Mouse (Mus musculus): ENCODE results near the gene Zc3h18. TPM values are rescaled to one million over a fixed set of nuclear protein-coding genes. Genes with fewer than 3 reads are reported as not detected.

The Zc3h18 gene
- polyA plus RNA-seq, 1 experiment from 2014 or later = 20.2 TPM

DNA sequence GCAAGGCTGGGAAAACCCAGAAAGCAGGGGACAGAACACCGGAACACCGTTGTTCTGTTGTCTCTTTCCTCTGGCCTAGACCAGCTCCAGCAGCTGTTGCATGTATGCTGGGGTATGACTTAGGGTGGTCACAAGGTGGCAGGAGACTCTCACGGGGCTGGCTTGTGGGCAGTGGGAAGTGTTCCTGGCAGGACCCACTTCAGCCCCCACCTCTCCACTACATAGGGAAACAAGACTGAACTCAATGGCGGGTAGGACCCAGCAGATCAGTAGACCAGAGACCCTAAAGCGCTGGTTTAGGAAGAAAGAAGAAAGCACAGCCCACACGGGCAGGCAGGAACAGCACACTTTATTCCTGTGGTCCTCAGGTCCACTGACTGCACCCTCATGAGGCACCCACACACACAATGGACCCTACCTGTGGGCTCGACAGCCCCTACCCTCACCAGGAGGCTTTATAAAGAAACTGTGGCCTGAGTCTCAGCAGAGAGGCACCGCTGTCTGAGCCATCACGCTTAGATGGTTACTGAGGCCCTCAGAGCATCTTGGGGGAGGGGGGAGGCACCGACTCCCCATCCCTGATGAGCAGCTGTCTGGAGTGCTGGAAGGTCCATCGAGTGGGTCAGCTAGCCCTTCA lies 57.0 kb downstream of the Zc3h18 start:
- Histone ChIP-seq H3K4me1 (ENCODE audit: insufficient read depth, low read depth, low read length) (peaks cover 6% of the 10 kb centered on the region), H3K27me3 (replicated peaks; ENCODE audit: insufficient read depth, low read length) (no peaks in the 10 kb centered on the region), H3K27ac (ENCODE audit: low read length) (peak overlapping the region; percentile 82; the same call in 1 of the 2 replicates), H3K36me3 (ENCODE audit: insufficient read depth, low read length) (no peaks in the 10 kb centered on the region), H3K4me3 (ENCODE audit: low read depth, low read length) (peak overlapping the region; percentile 61; the same call in 1 of the 2 replicates), H3K4me2 (replicated peaks; ENCODE audit: low read depth, low read length) (peak overlapping the region; percentile 81), H3K9ac (replicated peaks; ENCODE audit: low read depth) (no peak overlapping the region), H3K9me3 (ENCODE audit: low read length) (no peaks in the 10 kb centered on the region)
- WGBS = 50% methylated on average over 11 of the region's 11 CpGs
- DNase-seq (ENCODE audit: low spot score) (no peak), ATAC-seq (peak; percentile 45)
- TF ChIP-seq EP300 (IDR thresholded peaks at IDR 0.05) (no peak), CTCF (IDR thresholded peaks at IDR 0.05) (peak; percentile 64)

DNA sequence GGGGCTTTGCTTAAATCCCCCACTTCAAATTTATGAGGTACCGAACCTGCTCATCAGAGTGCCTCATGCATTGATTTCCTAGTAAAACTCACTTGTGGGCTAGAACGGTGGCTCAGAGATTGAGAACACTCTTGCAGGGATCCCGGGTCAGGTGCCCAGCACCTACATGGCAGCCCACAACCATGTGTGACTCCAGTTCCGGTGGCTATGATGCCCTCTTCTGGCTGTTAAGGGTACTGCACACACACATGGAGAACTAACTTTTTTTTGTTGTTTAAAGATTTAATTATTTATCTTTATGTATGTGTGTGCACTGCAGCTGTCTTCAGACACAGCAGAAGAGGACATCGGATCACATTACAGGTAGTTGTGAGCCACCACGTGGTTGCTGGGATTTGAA lies 59.0 kb downstream of the Zc3h18 start:
- H3K36me3 ChIP-seq (ENCODE audit: insufficient read depth, low read length) = no peaks in the 10 kb centered on the region
- TF ChIP-seq EP300 (IDR thresholded peaks at IDR 0.05) (no peak), CTCF (IDR thresholded peaks at IDR 0.05) (peak; percentile 57)
- peaks cover 6% of the 10 kb centered on the region for H3K4me1 ChIP-seq (ENCODE audit: insufficient read depth, low read depth, low read length)
- H3K27me3 ChIP-seq (replicated peaks; ENCODE audit: insufficient read depth, low read length) = no peaks in the 10 kb centered on the region
- H3K27ac ChIP-seq (ENCODE audit: low read length) = no peak overlapping the region
- WGBS = 91% methylated on average over 6 of the region's 6 CpGs
- H3K4me2 ChIP-seq (replicated peaks; ENCODE audit: low read depth, low read length) = no peak overlapping the region
- H3K4me3 ChIP-seq (ENCODE audit: low read depth, low read length) = no peak overlapping the region
- H3K9ac ChIP-seq (replicated peaks; ENCODE audit: low read depth) = no peak overlapping the region
- no peak for DNase-seq (ENCODE audit: low spot score)
- no peaks in the 10 kb centered on the region for H3K9me3 ChIP-seq (ENCODE audit: low read length)
- no peak for ATAC-seq

DNA sequence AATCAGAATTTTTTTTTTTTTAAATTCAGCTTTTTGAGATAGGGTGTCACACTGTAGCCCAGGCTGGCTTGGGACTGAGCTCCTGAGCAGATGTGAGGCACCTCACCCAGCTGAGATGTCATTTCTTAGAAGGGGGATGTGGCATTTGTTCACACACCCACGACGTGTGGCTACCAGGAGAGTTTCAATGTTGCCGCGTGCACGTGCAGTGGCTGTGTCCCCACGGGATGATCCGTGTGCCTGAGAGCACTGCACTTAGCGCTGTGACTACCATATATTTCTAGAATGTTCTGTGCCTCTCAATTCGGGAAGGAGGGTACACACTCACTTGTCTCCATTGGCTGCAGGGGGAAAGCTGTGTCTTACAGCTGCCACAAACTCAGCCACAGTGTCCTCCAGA lies 59.7 kb downstream of the Zc3h18 start:
- TF ChIP-seq EP300 (IDR thresholded peaks at IDR 0.05) (no peak), CTCF (IDR thresholded peaks at IDR 0.05) (no peak)
- DNase-seq (ENCODE audit: low spot score) (no peak), ATAC-seq (no peak)
- Histone ChIP-seq H3K4me3 (ENCODE audit: low read depth, low read length) (no peak overlapping the region), H3K4me2 (replicated peaks; ENCODE audit: low read depth, low read length) (no peak overlapping the region), H3K27ac (ENCODE audit: low read length) (no peak overlapping the region), H3K9me3 (ENCODE audit: low read length) (no peaks in the 10 kb centered on the region), H3K9ac (replicated peaks; ENCODE audit: low read depth) (no peak overlapping the region), H3K4me1 (ENCODE audit: insufficient read depth, low read depth, low read length) (peaks cover 6% of the 10 kb centered on the region), H3K36me3 (ENCODE audit: insufficient read depth, low read length) (no peaks in the 10 kb centered on the region), H3K27me3 (replicated peaks; ENCODE audit: insufficient read depth, low read length) (no peaks in the 10 kb centered on the region)
- 91% methylated on average over 9 of the region's 9 CpGs for WGBS

DNA sequence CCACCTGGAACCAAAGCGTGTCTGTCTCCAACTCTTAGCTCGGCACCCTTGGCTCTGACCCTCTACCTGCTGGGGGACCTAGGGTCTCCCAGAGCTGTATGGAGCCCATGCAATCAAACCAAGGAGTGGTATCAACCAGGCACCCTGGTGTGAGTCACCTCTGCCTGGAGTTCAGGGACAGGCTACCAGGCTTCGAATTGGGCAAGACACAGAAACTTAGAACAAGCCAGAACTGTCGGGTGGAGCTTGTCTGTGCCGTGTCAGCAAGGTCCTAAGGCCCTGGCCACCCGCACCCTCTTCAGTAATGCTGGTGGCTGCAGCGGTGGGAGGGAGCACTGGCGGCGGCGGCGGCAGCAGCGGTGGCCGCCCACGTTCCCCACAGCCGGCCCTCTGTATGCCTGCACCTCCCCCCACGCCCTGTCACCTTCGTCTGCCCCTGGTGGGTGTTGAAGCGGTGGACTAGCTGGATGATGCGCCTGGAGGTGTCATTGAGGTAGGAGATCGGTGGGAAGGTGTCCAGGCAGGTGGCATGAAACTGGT lies 60.2 kb downstream of the Zc3h18 start:
- 91% methylated on average over 18 of the region's 20 CpGs for WGBS
- Histone ChIP-seq H3K36me3 (ENCODE audit: insufficient read depth, low read length) (no peaks in the 10 kb centered on the region), H3K4me3 (ENCODE audit: low read depth, low read length) (no peak overlapping the region), H3K27ac (ENCODE audit: low read length) (no peak overlapping the region), H3K4me2 (replicated peaks; ENCODE audit: low read depth, low read length) (no peak overlapping the region), H3K4me1 (ENCODE audit: insufficient read depth, low read depth, low read length) (peaks cover 6% of the 10 kb centered on the region), H3K9me3 (ENCODE audit: low read length) (no peaks in the 10 kb centered on the region), H3K27me3 (replicated peaks; ENCODE audit: insufficient read depth, low read length) (no peaks in the 10 kb centered on the region), H3K9ac (replicated peaks; ENCODE audit: low read depth) (no peak overlapping the region)
- ATAC-seq (no peak), DNase-seq (ENCODE audit: low spot score) (peak; percentile 40)
- TF ChIP-seq CTCF (IDR thresholded peaks at IDR 0.05) = no peak
- TF ChIP-seq EP300 (IDR thresholded peaks at IDR 0.05) = no peak

DNA sequence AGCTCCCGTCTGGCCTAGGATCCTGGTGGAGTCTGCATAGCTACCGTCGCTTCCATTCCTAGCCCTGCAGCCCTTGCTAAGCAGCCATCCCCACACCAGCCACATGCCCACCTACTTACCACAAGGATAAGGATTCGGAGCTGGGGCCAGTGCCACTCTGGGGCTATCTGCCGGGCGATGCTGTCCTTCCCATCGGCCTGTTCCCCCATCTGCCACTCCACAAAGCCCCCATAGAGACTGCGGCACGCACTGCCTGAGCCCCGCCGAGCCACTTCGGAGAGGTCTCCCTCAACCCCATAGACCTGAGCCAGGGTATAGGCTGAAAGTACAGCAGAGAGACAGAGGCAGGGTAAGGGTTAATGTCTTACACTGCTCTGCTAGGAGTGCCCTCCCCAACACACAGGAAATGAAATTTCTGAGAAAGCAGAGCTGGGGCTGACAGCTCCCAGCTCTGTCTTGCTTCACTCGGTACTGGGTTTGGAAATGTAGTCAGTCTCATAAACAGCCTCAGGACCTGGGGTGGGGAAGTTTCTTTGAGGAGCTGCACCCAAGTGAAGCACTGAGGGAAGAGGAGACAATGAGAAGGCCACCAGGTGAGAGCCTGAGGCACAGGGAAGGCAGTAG lies 61.4 kb downstream of the Zc3h18 start:
- Histone ChIP-seq H3K27ac (ENCODE audit: low read length) (peak overlapping the region; percentile 62), H3K9me3 (ENCODE audit: low read length) (no peaks in the 10 kb centered on the region), H3K27me3 (replicated peaks; ENCODE audit: insufficient read depth, low read length) (no peaks in the 10 kb centered on the region), H3K36me3 (ENCODE audit: insufficient read depth, low read length) (no peaks in the 10 kb centered on the region), H3K4me2 (replicated peaks; ENCODE audit: low read depth, low read length) (peak overlapping the region; percentile 23; the same call in 1 of the 2 replicates), H3K4me3 (ENCODE audit: low read depth, low read length) (no peak overlapping the region), H3K4me1 (ENCODE audit: insufficient read depth, low read depth, low read length) (peaks cover 5% of the 10 kb centered on the region), H3K9ac (replicated peaks; ENCODE audit: low read depth) (0 out of 2 replicates have a peak overlapping the region, but pooled peaks have one; percentile 2)
- WGBS = 77% methylated on average over 13 of the region's 13 CpGs
- peak; percentile 58 for ATAC-seq
- TF ChIP-seq CTCF (IDR thresholded peaks at IDR 0.05) (no peak), EP300 (IDR thresholded peaks at IDR 0.05) (no peak)
- peak; percentile 83 for DNase-seq (ENCODE audit: low spot score)

DNA sequence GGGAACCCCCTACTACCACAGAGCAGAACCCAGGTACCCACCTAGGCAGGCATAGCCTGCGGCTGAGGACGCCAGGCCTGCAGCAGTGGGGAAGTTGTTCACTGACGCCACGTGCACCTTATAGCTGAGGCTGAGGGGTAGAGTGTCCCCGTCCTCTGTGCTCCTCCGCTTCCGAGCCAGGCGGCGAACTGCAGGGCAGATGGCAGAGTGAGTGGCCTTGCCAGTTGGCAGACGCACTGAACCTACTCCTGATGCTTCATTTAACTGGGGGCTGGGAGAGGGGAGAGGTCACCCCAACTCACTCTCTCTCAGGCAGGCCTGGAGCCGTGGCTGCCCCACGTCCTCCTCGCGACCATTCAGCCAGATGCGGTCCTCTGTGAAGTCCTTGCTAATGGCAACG lies 62.9 kb downstream of the Zc3h18 start:
- Histone ChIP-seq H3K4me1 (ENCODE audit: insufficient read depth, low read depth, low read length) (no peaks in the 10 kb centered on the region), H3K9me3 (ENCODE audit: low read length) (no peaks in the 10 kb centered on the region), H3K4me2 (replicated peaks; ENCODE audit: low read depth, low read length) (no peak overlapping the region), H3K36me3 (ENCODE audit: insufficient read depth, low read length) (no peaks in the 10 kb centered on the region), H3K9ac (replicated peaks; ENCODE audit: low read depth) (no peak overlapping the region), H3K27me3 (replicated peaks; ENCODE audit: insufficient read depth, low read length) (no peaks in the 10 kb centered on the region), H3K4me3 (ENCODE audit: low read depth, low read length) (no peak overlapping the region), H3K27ac (ENCODE audit: low read length) (no peak overlapping the region)
- ATAC-seq (no peak), DNase-seq (ENCODE audit: low spot score) (no peak)
- TF ChIP-seq EP300 (IDR thresholded peaks at IDR 0.05) (no peak), CTCF (IDR thresholded peaks at IDR 0.05) (no peak)
- 93% methylated on average over 16 of the region's 16 CpGs for WGBS
